Mouse (Mus musculus) inflammation-experienced regulatory T-cells, adult 6 months (primary cell): ENCODE results near the gene Rgs19. TPM values are rescaled to one million over a fixed set of nuclear protein-coding genes. Genes with fewer than 3 reads are reported as not detected.

Experiments used
- ATAC-seq: one replicate; pipeline ENCODE4 v1.8.0; 2017
- polyA plus RNA-seq, 3 experiments: library from polyadenylated mRNA; unstranded; fragments of 100-300 nt; shearing (Covaris generic); gene quantifications; one replicate each; pipeline ENCODE4 v1.2.1; 2017

The Rgs19 gene
- polyA plus RNA-seq, 3 experiments from 2014 or later = 154 to 182 (median 170) TPM

- ATAC-seq = no peak
Observed at GRCm38 (mm10) chr2:181681978-181682377, 11.8 kb downstream of the Rgs19 start.

- peak; percentile 51 for ATAC-seq
Observed at GRCm38 (mm10) chr2:181680716-181681117, 13.1 kb downstream of the Rgs19 start.

- ATAC-seq = peak; percentile 66
Observed at GRCm38 (mm10) chr2:181679951-181680715, 13.6 kb downstream of the Rgs19 start, which contains the start of gene Tcea2. Gene Tcea2 (plus strand): TSS chr2:181680310.

GRCm38 (mm10) chr2:181678780-181679179, 15.0 kb downstream of the Rgs19 start:
- ATAC-seq = peak; percentile 69

- ATAC-seq = no peak
Observed at GRCm38 (mm10) chr2:181677755-181678098, 16.1 kb downstream of the Rgs19 start.

GRCm38 (mm10) chr2:181677096-181677754, 16.6 kb downstream of the Rgs19 start:
- no peak for ATAC-seq

- ATAC-seq = no peak
Observed at GRCm38 (mm10) chr2:181676424-181676823, 17.4 kb downstream of the Rgs19 start.

- no peak for ATAC-seq
Observed at GRCm38 (mm10) chr2:181675454-181675853, 18.3 kb downstream of the Rgs19 start.

GRCm38 (mm10) chr2:181674934-181675333, 18.8 kb downstream of the Rgs19 start:
- ATAC-seq = no peak

GRCm38 (mm10) chr2:181673501-181673900, 20.3 kb downstream of the Rgs19 start:
- ATAC-seq = no peak

- ATAC-seq = no peak
Observed at GRCm38 (mm10) chr2:181671984-181672383, 21.8 kb downstream of the Rgs19 start.

- no peak for ATAC-seq
Observed at GRCm38 (mm10) chr2:181671326-181671725, 22.5 kb downstream of the Rgs19 start, which contains the start of gene Sox18. Gene Sox18 (minus strand): TSS chr2:181671640.

GRCm38 (mm10) chr2:181670913-181671311, 22.9 kb downstream of the Rgs19 start:
- ATAC-seq = no peak

GRCm38 (mm10) chr2:181670285-181670912, 23.4 kb downstream of the Rgs19 start:
- no peak for ATAC-seq

- no peak for ATAC-seq
Observed at GRCm38 (mm10) chr2:181663298-181663630, 30.5 kb downstream of the Rgs19 start.

GRCm38 (mm10) chr2:181662620-181663297, 31.0 kb downstream of the Rgs19 start:
- ATAC-seq = no peak

- ATAC-seq = peak; percentile 90
Observed at GRCm38 (mm10) chr2:181659609-181660055, 34.1 kb downstream of the Rgs19 start.

GRCm38 (mm10) chr2:181658930-181659555, 34.7 kb downstream of the Rgs19 start:
- ATAC-seq = peak; percentile 20

GRCm38 (mm10) chr2:181658528-181658927, 35.2 kb downstream of the Rgs19 start:
- ATAC-seq = no peak

GRCm38 (mm10) chr2:181657441-181657840, 36.3 kb downstream of the Rgs19 start:
- ATAC-seq = no peak

GRCm38 (mm10) chr2:181656734-181657133, 37.0 kb downstream of the Rgs19 start, which contains the start of gene Gm29797:
Gene Gm29797 (plus strand): TSS chr2:181657034.
- ATAC-seq = no peak

- ATAC-seq = no peak
Observed at GRCm38 (mm10) chr2:181653523-181653922, 40.3 kb downstream of the Rgs19 start.
